Mouse (Mus musculus): ENCODE measurements at regions not wholly inside any gene's neighbourhood (a gene's known extent, or its start where the extent isn't known, plus 50 kb on each side); places are given as distances from the start of the nearest gene placed in this dataset.
"Not testable (repeated sequence)": the region's sequence is repeated elsewhere in the genome, so short reads cannot be mapped to it uniquely, and the experiment has no call there.

DNA sequence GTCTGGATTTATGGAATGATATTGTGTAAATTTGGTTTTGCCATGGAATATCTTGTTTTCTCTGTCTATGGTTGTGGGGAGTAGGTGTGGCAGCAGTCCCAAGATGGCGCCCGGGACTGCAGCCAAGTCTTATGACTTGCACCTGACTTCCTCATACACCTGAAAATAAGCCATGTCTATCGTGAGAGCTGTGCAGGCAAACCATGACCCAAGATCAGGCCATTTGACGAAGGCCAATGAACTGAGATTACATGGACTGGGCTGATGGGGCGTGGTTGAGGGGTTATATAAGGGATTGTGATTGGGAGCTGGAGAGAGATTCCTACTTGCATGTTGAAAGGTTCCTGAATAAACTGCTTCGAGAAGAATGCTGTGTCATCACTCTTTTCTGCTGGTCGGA is 139.5 kb downstream of the Slc6a15 start:
- whole genome bisulfite sequencing, result 92% methylated on average over 7 of the region's 7 CpGs
- H3K27me3 ChIP-seq (replicated peaks; ENCODE audit: low read depth, poor library complexity, severe bottlenecking); DNase-seq (ENCODE audit: low spot score); H3K36me3 ChIP-seq (replicated peaks); H3K4me3 ChIP-seq; H3K27ac ChIP-seq (replicated peaks); H3K4me1 ChIP-seq; H3K9me3 ChIP-seq: not testable (repeated sequence)

DNA sequence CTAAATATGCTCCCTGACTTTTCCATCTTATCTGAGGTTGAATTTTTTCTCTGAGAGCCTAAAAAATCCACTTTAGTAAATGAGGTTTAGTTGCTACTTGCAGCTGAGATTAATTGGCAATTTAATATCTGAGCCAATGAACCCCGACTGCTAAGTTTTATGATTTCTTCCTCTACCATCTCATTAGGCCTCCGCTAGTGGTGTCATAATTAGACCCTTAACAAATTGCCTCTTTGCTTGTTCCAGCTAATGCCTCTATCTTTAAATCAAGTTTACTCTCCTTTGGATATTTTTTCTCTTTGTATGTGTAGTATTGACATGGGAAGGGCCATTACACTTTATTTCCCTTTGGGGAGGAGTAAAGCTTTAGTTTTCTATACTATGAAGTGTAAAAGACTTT is 176.9 kb downstream of the Slc6a15 start:
- Histone ChIP-seq H3K4me1 (no peaks in the 10 kb centered on the region), H3K27ac (replicated peaks) (no peak overlapping the region), H3K9me3 (no peaks in the 10 kb centered on the region), H3K4me3 (no peak overlapping the region), H3K27me3 (replicated peaks; ENCODE audit: low read depth, poor library complexity, severe bottlenecking) (no peaks in the 10 kb centered on the region), H3K36me3 (replicated peaks) (no peaks in the 10 kb centered on the region)
- WGBS, result 87% methylated on average over 2 of the region's 2 CpGs
- DNase-seq (ENCODE audit: low spot score), result no peak

DNA sequence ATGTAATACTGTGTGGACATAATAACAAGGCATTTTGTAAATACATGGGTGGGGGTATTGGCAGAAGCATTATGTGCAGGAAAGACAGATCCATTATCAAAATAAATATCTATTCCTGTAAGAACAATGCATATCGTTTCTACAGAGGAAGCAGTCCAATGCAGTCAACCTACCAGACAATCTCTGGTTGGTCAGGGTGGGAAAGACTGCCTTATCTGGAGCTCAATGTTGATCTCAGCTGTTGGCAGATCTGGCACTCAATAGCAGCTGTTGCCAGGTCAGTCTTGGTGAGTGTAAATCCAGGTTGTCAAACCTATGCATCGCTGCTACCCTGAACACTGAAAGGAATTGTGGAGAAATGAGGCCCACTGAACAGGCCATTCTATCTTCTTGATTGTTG is 181.9 kb downstream of the Slc6a15 start:
- Histone ChIP-seq H3K4me1 (no peaks in the 10 kb centered on the region), H3K27me3 (replicated peaks; ENCODE audit: low read depth, poor library complexity, severe bottlenecking) (no peaks in the 10 kb centered on the region), H3K4me3 (no peak overlapping the region), H3K9me3 (no peaks in the 10 kb centered on the region), H3K36me3 (replicated peaks) (no peaks in the 10 kb centered on the region), H3K27ac (replicated peaks) (no peak overlapping the region)
- 91% methylated on average over 2 of the region's 2 CpGs for WGBS
- no peak for DNase-seq (ENCODE audit: low spot score)

DNA sequence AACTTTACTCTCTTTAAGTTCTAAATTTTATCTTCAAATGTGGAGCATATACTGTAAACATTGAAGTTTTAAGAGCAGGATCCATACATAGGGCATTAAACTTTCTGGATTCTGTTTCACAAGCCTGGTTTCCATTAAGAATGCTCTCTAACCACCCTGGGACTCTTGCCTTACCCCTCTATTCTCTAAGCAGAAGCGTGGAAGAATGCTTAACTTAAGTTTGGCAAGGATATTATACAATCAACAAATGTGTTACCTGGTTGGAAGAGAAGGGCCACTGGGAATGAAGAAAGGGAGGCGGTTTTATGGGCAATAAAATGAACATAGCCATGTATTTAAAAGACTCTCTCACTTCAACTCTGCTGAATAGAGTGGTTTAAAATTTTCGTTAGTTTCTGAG is 217.5 kb downstream of the Slc6a15 start:
- 73% methylated on average over 3 of the region's 3 CpGs for whole genome bisulfite sequencing
- no peak overlapping the region for H3K4me3 ChIP-seq
- no peak for DNase-seq (ENCODE audit: low spot score)

DNA sequence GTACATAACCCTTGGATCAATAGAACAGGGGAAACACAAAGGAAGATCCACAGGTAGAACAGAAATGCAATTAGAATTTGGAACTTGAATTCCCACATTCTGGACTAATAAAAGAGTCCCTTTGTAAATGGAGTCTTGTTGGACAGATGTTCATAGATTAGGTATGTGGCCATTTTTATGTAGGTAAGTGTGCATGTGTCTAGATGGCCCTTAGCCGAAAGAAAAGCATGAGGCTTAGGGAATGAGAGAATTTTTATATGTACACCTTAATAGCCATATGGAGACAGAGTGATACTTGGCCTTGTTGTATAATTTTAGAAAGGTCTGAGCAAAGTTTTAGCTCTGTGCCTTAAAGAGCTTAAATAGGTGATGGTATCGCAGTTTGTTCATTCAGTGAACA is 217.9 kb downstream of the Slc6a15 start:
- no peak overlapping the region for H3K27ac ChIP-seq (replicated peaks)
- no peaks in the 10 kb centered on the region for H3K9me3 ChIP-seq
- H3K36me3 ChIP-seq (replicated peaks), result no peaks in the 10 kb centered on the region
- no peaks in the 10 kb centered on the region for H3K4me1 ChIP-seq
- DNase-seq (ENCODE audit: low spot score), result no peak
- WGBS, result 91% methylated on average over 2 of the region's 2 CpGs
- no peaks in the 10 kb centered on the region for H3K27me3 ChIP-seq (replicated peaks; ENCODE audit: low read depth, poor library complexity, severe bottlenecking)
- no peak overlapping the region for H3K4me3 ChIP-seq

More for the DNA sequence above, 217.5 kb downstream of the Slc6a15 start:
- no peak overlapping the region for H3K27ac ChIP-seq (replicated peaks)
- no peaks in the 10 kb centered on the region for H3K9me3 ChIP-seq
- H3K27me3 ChIP-seq (replicated peaks; ENCODE audit: low read depth, poor library complexity, severe bottlenecking), result no peaks in the 10 kb centered on the region
- H3K36me3 ChIP-seq (replicated peaks), result no peaks in the 10 kb centered on the region
- H3K4me1 ChIP-seq, result no peaks in the 10 kb centered on the region

DNA sequence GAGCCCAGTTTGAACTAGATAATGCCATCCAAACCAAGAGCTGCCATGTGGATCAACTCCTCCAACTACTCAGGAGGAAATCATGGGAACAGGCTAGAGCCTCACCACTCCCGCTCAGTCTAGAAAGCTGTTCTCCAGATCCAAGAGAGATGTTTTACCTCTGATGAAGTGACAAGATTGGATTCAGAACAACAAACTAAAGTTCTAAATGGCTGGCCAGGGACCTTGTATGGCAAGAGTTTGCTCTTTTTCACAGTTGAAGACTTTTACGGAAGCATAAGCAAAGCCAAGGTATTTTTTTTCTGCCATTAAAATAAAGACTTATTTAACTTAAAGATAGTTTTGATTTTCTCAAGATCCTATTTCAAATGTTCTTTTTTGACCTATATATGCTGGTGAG is 224.4 kb downstream of the Slc6a15 start:
- Histone ChIP-seq H3K36me3 (replicated peaks) (no peaks in the 10 kb centered on the region), H3K27ac (replicated peaks) (no peak overlapping the region), H3K9me3 (no peaks in the 10 kb centered on the region), H3K4me1 (no peaks in the 10 kb centered on the region), H3K4me3 (no peak overlapping the region), H3K27me3 (replicated peaks; ENCODE audit: low read depth, poor library complexity, severe bottlenecking) (no peaks in the 10 kb centered on the region)
- WGBS, result 92% methylated on average over 2 of the region's 2 CpGs
- no peak for DNase-seq (ENCODE audit: low spot score)

DNA sequence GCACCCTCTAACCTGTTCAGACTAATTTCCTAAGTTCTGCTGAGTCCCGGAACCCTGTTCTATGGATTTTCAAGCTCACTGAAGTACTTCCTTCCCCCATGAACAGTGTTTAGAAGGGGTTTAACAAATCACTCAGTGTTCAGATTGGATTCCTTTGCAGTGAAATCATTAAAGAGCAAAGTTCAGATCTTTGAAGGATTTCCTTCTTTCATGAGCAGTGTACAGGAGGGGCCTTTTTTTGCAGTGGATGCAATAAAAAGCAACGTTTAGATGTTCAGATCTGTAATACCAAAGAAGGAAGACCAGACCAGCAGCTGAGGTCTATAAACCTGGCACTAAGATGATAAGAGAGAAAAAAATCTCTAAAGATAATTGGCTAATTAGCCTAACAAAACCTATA is 273.6 kb downstream of the Slc6a15 start:
- Histone ChIP-seq H3K4me3 (no peak overlapping the region), H3K4me1 (no peaks in the 10 kb centered on the region), H3K27me3 (replicated peaks; ENCODE audit: low read depth, poor library complexity, severe bottlenecking) (no peaks in the 10 kb centered on the region), H3K9me3 (no peaks in the 10 kb centered on the region), H3K36me3 (replicated peaks) (no peaks in the 10 kb centered on the region), H3K27ac (replicated peaks) (no peak overlapping the region)
- 81% methylated on average over 2 of the region's 2 CpGs for WGBS
- no peak for DNase-seq (ENCODE audit: low spot score)

DNA sequence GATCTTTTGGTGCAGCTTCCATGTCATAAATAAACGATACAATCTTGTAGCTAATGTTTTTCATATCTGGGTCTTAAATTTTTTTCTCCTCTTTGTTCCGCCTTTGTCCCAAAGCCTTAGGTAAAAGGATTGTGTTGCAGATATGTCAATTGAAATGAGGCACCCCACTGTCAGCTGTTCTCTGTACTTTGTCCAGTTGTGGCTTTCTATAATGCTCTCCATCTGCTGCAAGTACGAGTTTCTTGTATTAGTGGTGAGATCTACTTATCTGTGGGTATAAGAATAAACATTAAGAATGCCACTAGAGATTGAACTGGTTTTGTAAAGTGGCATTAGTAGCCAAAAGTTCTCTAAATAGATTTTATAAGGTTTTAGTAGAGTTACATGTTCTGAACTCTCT is 282.3 kb downstream of the Slc6a15 start:
- H3K27ac ChIP-seq (replicated peaks), result no peak overlapping the region
- 82% methylated on average over 3 of the region's 3 CpGs for WGBS

DNA sequence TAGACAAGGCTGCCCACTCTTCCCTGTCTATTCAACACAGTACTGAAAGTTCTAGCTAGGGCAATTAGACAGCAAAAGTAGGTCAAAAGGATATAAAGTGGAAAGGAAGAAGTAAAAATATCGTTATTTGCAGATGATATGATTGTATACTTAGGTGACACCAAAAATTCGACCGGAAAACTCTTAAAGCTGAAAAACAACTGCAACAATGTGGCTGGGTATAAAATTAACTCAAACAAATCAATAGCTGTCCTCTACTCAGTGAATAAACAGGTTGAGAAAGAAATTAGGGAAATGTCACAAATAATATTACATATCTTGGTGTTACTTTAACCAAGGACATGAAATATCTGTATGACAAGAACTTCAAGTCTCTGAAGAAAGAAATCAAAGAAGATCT is 305.5 kb downstream of the Slc6a15 start:
- WGBS, result 85% methylated on average over 3 of the region's 3 CpGs
- Histone ChIP-seq H3K36me3 (replicated peaks) (no peaks in the 10 kb centered on the region), H3K4me3 (no peak overlapping the region), H3K4me1 (no peaks in the 10 kb centered on the region), H3K9me3 (no peaks in the 10 kb centered on the region), H3K27ac (replicated peaks) (no peak overlapping the region), H3K27me3 (replicated peaks; ENCODE audit: low read depth, poor library complexity, severe bottlenecking) (no peaks in the 10 kb centered on the region)
- DNase-seq (ENCODE audit: low spot score), result no peak

More for the DNA sequence above, 282.3 kb downstream of the Slc6a15 start:
- Histone ChIP-seq H3K27me3 (replicated peaks; ENCODE audit: low read depth, poor library complexity, severe bottlenecking) (no peaks in the 10 kb centered on the region), H3K4me1 (no peaks in the 10 kb centered on the region), H3K9me3 (no peaks in the 10 kb centered on the region), H3K36me3 (replicated peaks) (no peaks in the 10 kb centered on the region), H3K4me3 (no peak overlapping the region)
- DNase-seq (ENCODE audit: low spot score), result no peak

DNA sequence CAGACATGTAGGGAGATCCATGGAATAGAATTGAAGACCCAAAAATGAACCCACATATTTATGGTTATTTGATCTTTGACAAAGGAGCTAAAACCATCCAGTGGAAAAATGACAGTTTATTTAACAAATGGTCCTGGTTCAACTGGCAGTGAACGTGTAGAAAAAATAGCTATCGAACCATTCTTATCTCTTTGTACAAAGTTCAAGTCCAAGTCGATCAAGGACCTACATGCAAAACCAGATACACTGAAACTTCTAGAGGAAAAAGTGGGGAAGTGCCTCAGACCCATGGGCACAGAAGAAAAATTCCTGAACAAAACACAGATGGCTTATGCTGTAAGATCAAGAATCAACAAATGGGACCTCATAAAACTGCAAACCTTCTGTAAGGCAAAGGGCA is 306.2 kb downstream of the Slc6a15 start:
- no peak for DNase-seq (ENCODE audit: low spot score)
- no peaks in the 10 kb centered on the region for H3K27me3 ChIP-seq (replicated peaks; ENCODE audit: low read depth, poor library complexity, severe bottlenecking)
- no peaks in the 10 kb centered on the region for H3K9me3 ChIP-seq
- WGBS, result 95% methylated on average over 3 of the region's 3 CpGs
- no peak overlapping the region for H3K4me3 ChIP-seq
- no peak overlapping the region for H3K27ac ChIP-seq (replicated peaks)
- H3K36me3 ChIP-seq (replicated peaks), result no peaks in the 10 kb centered on the region
- no peaks in the 10 kb centered on the region for H3K4me1 ChIP-seq

DNA sequence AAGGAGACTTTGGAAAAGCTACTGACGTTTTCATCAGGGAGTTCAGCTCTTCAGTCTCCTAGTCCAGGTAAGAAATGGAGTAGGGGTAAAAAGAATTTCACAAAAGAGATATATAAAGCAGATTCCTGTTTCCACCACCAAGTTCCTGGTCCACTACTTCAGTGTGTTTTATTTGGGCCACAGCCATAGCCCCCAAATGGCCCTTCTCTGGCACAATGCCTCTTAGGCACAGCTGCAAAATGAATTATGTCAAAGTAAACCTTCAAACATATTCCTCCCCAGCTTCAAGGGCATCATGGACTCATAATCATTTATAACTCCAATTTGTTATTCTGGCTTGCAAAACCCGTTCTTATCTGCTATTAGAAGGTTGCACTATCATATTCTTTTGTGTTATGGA is 325.1 kb downstream of the Slc6a15 start:
- DNase-seq (ENCODE audit: low spot score), result no peak
- Histone ChIP-seq H3K4me3 (no peak overlapping the region), H3K27ac (replicated peaks) (no peak overlapping the region), H3K27me3 (replicated peaks; ENCODE audit: low read depth, poor library complexity, severe bottlenecking) (no peaks in the 10 kb centered on the region), H3K9me3 (no peaks in the 10 kb centered on the region), H3K36me3 (replicated peaks) (no peaks in the 10 kb centered on the region), H3K4me1 (no peaks in the 10 kb centered on the region)
- 61% methylated on average over 2 of the region's 2 CpGs for WGBS

DNA sequence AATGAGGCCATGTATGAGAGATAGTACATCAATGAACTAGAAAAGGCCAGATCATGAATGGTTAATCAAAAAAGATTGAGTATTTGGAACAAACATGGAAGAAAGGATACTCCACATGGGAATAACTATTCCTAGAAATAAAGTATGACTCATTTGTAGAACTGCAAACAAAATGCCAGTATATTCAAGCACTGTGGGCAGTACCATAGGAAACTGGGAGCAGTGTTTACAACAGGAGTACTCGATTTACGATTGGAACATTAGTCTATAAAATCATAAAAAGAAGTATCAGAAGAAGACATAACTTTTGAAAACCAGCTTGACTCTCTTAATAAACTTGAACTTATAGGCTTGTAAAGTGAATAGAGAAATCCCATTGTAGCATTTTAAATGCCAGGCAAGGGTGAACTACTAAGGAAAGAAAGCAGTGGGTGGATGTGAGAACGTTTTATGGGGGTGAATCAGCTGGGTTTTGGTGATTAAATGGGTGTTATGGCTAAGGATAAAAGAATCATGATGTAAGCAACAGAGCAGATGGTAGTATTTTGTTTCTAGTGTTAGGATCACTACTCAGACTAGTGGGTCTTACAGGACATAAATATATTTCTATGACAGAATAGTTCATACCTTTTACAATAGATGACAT is 347.6 kb downstream of the Slc6a15 start:
- DNase-seq (ENCODE audit: low spot score), result no peak
- Histone ChIP-seq H3K9me3 (no peaks in the 10 kb centered on the region), H3K36me3 (replicated peaks) (no peaks in the 10 kb centered on the region), H3K4me3 (no peak overlapping the region), H3K27me3 (replicated peaks; ENCODE audit: low read depth, poor library complexity, severe bottlenecking) (no peaks in the 10 kb centered on the region), H3K27ac (replicated peaks) (no peak overlapping the region), H3K4me1 (peaks cover 4% of the 10 kb centered on the region; the same call in 1 of the 2 replicates)
- 73% methylated on average over 3 of the region's 3 CpGs for WGBS

DNA sequence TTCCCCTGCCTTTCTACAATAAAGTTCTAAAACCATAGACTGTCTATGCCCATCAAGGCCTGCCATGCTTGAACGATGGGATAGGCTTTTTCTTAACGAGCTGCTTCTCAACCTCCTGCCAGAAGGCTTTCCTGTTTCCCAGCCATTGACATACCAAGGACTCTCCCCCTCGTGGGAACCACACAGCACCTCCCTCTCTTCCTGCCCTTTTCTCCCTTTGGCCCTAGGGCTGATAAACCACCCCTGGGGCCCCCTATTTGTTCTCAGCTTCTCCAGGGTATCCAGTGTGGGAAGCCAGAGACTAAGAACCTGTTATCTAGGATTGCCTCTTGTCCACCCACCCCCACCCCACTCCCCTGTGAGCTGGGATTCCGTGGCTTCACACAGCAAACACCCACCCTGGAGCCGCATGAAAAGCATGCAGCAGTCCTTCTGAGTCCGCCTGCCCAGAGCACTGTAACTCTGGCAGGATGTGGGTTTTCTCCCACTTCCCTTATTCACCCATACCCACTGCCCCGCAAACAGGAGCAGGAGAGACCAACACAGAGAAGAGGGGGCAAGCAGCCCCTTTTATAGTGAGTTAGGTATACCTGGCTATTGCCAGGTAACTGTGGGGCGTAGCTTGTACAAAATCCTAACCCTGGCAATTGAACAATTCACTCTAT is 351.5 kb downstream of the Slc6a15 start:
- no peaks in the 10 kb centered on the region for H3K36me3 ChIP-seq (replicated peaks)
- no peaks in the 10 kb centered on the region for H3K9me3 ChIP-seq
- H3K27me3 ChIP-seq (replicated peaks; ENCODE audit: low read depth, poor library complexity, severe bottlenecking), result no peaks in the 10 kb centered on the region
- H3K27ac ChIP-seq (replicated peaks), result no peak overlapping the region
- WGBS, result 60% methylated on average over 8 of the region's 8 CpGs
- no peak for DNase-seq (ENCODE audit: low spot score)
- H3K4me1 ChIP-seq, result peaks cover 4% of the 10 kb centered on the region; the same call in 1 of the 2 replicates
- no peak overlapping the region for H3K4me3 ChIP-seq

Measured in embryonic facial prominence, embryonic 10.5 days (tissue).